Mouse (Mus musculus) cortical plate, adult 2 months (tissue): ENCODE measurements around the gene Gm49354.

Source experiments
- CTCF ChIP-seq: fragments of 200-500 bp; IDR thresholded peaks from 2 replicates; pipeline ENCODE4 v1.5.1; 2011; ENCODE audit warnings: mild to moderate bottlenecking, control low read depth, low read length; ENCODE audit not compliant: insufficient read depth; ENCODE audit errors: extremely low read depth
- POLR2A ChIP-seq: fragments of 200-500 bp; IDR thresholded peaks from 2 replicates; pipeline ENCODE4 v1.6.1; 2011; ENCODE audit warnings: mild to moderate bottlenecking, low read length, control low read depth; ENCODE audit not compliant: insufficient read depth; ENCODE audit errors: extremely low read depth

- TF ChIP-seq CTCF (no peak), POLR2A (no peak)
Observed at GRCm38 (mm10) chr13:59710230-59710629, 71.8 kb downstream of the Gm49354 start, which contains the start of gene Spata31d1a.
